21 mouse cellular contexts compared by ENCODE assay signal in genomic region chr7:118609815-118610214, GRCm38 (mm10). TPM values are rescaled to one million over a fixed set of nuclear protein-coding genes. Genes with fewer than 3 reads are reported as not detected.
A peak's percentile ranks its signal among the peaks of the same experiment; 100 is the strongest.
DNase-seq lines count a peak whose midpoint lies in the region; ATAC-seq and TF ChIP-seq lines count a peak whose summit lies in the region.
"Had no signal": no experiment of that assay in that cellular context is flagged by ENCODE, and none has a peak within 500 bp of the region (broad histone marks: within the 10 kb centered on the region; RNA-seq: fewer than 3 reads in every experiment).

No protein-coding gene starts in this region.

- H3K36me3 ChIP-seq in intestine, postnatal 0 days (ENCODE audit: control insufficient read depth, insufficient read depth) = no peaks in the 10 kb centered on the region
- no peaks in the 10 kb centered on the region for H3K36me3 ChIP-seq in intestine, embryonic 15.5 days
- H3K36me3 ChIP-seq in small intestine, adult 2 months (ENCODE audit: control insufficient read depth, insufficient read depth, low read length) = peaks cover 9% of the 10 kb centered on the region
- H3K36me3 ChIP-seq in stomach, embryonic 15.5 days = no peaks in the 10 kb centered on the region
- no peaks in the 10 kb centered on the region for H3K36me3 ChIP-seq in hindbrain, embryonic 13.5 days
- H3K36me3 ChIP-seq: embryonic facial prominence, embryonic 10.5 days; embryonic facial prominence, embryonic 12.5 days; forebrain, embryonic 15.5 days had no signal

- H3K9me3 ChIP-seq in intestine, postnatal 0 days (ENCODE audit: control insufficient read depth) = no peaks in the 10 kb centered on the region
- no peaks in the 10 kb centered on the region for H3K9me3 ChIP-seq in intestine, embryonic 15.5 days
- H3K9me3 ChIP-seq in stomach, embryonic 15.5 days = no peaks in the 10 kb centered on the region
- 0 out of 2 replicates have a peak, but pooled peaks cover 4% of the 10 kb centered on the region for H3K9me3 ChIP-seq in hindbrain, embryonic 13.5 days
- H3K9me3 ChIP-seq: embryonic facial prominence, embryonic 10.5 days; embryonic facial prominence, embryonic 12.5 days; forebrain, embryonic 15.5 days had no signal

- no peak for TF ChIP-seq POLR2A in small intestine, adult 2 months (IDR thresholded peaks at IDR 0.05; ENCODE audit: low read depth, low read length)

- H3K4me3 ChIP-seq in intestine, postnatal 0 days (ENCODE audit: low read depth, low read length) = no peak overlapping the region
- H3K4me3 ChIP-seq in intestine, embryonic 15.5 days (replicated peaks) = no peak overlapping the region
- H3K4me3 ChIP-seq in small intestine, adult 2 months (ENCODE audit: low read depth, low read length) = no peak overlapping the region
- H3K4me3 ChIP-seq in stomach, embryonic 15.5 days (replicated peaks) = no peak overlapping the region
- no peak overlapping the region for H3K4me3 ChIP-seq in hindbrain, embryonic 13.5 days
- H3K4me3 ChIP-seq: embryonic facial prominence, embryonic 10.5 days; embryonic facial prominence, embryonic 12.5 days; forebrain, embryonic 13.5 days; forebrain, embryonic 15.5 days had no signal

- H3K9ac ChIP-seq in intestine, postnatal 0 days (ENCODE audit: low read depth, low read length) = no peak overlapping the region
- no peak overlapping the region for H3K9ac ChIP-seq in intestine, embryonic 15.5 days
- H3K9ac ChIP-seq in stomach, embryonic 15.5 days = no peak overlapping the region
- no peak overlapping the region for H3K9ac ChIP-seq in hindbrain, embryonic 13.5 days
- H3K9ac ChIP-seq: embryonic facial prominence, embryonic 12.5 days; forebrain, embryonic 13.5 days; forebrain, embryonic 15.5 days had no signal

- ATAC-seq in intestine, postnatal 0 days = no peak
- no peak for ATAC-seq in intestine, embryonic 15.5 days
- 0 out of 2 replicates have a peak, but pooled peaks have one; percentile 31 for ATAC-seq in stomach, embryonic 15.5 days (ENCODE audit: insufficient read depth, low FRiP score, low read depth)
- ATAC-seq in hindbrain, embryonic 13.5 days (ENCODE audit: low FRiP score) = no peak
- ATAC-seq: forebrain, embryonic 13.5 days; forebrain, embryonic 15.5 days had no signal

- no peak for TF ChIP-seq CTCF in intestine, postnatal 0 days (IDR thresholded peaks at IDR 0.05; ENCODE audit: low read depth)
- no peak for TF ChIP-seq CTCF in small intestine, adult 2 months (IDR thresholded peaks at IDR 0.05; ENCODE audit: extremely low read depth, insufficient read length, insufficient replicate concordance, low read depth, low read length)

- no peak for DNase-seq in testis, postnatal 10 days (ENCODE audit: low spot score)
- DNase-seq: adrenal gland, adult 2 months; adrenal gland, postnatal 10 days; adrenal gland, postnatal 25 days; cerebellum, adult 11 months; cerebellum, adult 18-20 months; cerebellum, adult 8-10 months; cerebellum, adult 9-11 months; cerebellum, postnatal 14 days; cerebellum, postnatal 36 days; embryo, embryonic 11 days had no signal

- 72% methylated on average over 7 of the region's 7 CpGs for WGBS in intestine, postnatal 0 days
- WGBS in intestine, embryonic 15.5 days = 82% methylated on average over 7 of the region's 7 CpGs
- 75% methylated on average over 7 of the region's 7 CpGs for WGBS in small intestine, adult 2 months
- WGBS in stomach, embryonic 15.5 days = 80% methylated on average over 7 of the region's 7 CpGs
- 96% methylated on average over 7 of the region's 7 CpGs for WGBS in hindbrain, embryonic 13.5 days

- no peaks in the 10 kb centered on the region for H3K4me1 ChIP-seq in intestine, postnatal 0 days (replicated peaks; ENCODE audit: control insufficient read depth, insufficient read depth, low read length)
- H3K4me1 ChIP-seq in intestine, embryonic 15.5 days (replicated peaks) = peaks cover 4% of the 10 kb centered on the region
- peaks cover 24% of the 10 kb centered on the region for H3K4me1 ChIP-seq in small intestine, adult 2 months (ENCODE audit: control insufficient read depth, insufficient read depth, insufficient read length, low read length)
- no peaks in the 10 kb centered on the region for H3K4me1 ChIP-seq in stomach, embryonic 15.5 days
- H3K4me1 ChIP-seq in hindbrain, embryonic 13.5 days (replicated peaks) = no peaks in the 10 kb centered on the region
- H3K4me1 ChIP-seq: embryonic facial prominence, embryonic 10.5 days; embryonic facial prominence, embryonic 12.5 days had no signal

- H3K27ac ChIP-seq in intestine, postnatal 0 days (ENCODE audit: low read depth, low read length) = peak overlapping the region; percentile 28; the same call in 1 of the 2 replicates
- H3K27ac ChIP-seq in intestine, embryonic 15.5 days = no peak overlapping the region
- peak overlapping the region; percentile 92 for H3K27ac ChIP-seq in small intestine, adult 2 months (ENCODE audit: insufficient read depth, low read depth, low read length)
- H3K27ac ChIP-seq in stomach, embryonic 15.5 days = no peak overlapping the region
- H3K27ac ChIP-seq in hindbrain, embryonic 13.5 days = no peak overlapping the region
- H3K27ac ChIP-seq: embryonic facial prominence, embryonic 10.5 days; embryonic facial prominence, embryonic 12.5 days; forebrain, embryonic 13.5 days; forebrain, embryonic 15.5 days had no signal

- H3K4me2 ChIP-seq in intestine, postnatal 0 days (replicated peaks; ENCODE audit: low read depth) = no peak overlapping the region
- H3K4me2 ChIP-seq in intestine, embryonic 15.5 days (replicated peaks) = no peak overlapping the region
- H3K4me2 ChIP-seq in stomach, embryonic 15.5 days = no peak overlapping the region
- H3K4me2 ChIP-seq in hindbrain, embryonic 13.5 days = no peak overlapping the region
- H3K4me2 ChIP-seq: embryonic facial prominence, embryonic 12.5 days; forebrain, embryonic 13.5 days; forebrain, embryonic 15.5 days had no signal

- H3K27me3 ChIP-seq in intestine, postnatal 0 days (replicated peaks; ENCODE audit: control insufficient read depth, insufficient read depth, low read length) = no peaks in the 10 kb centered on the region
- H3K27me3 ChIP-seq in intestine, embryonic 15.5 days (replicated peaks) = no peaks in the 10 kb centered on the region
- no peaks in the 10 kb centered on the region for H3K27me3 ChIP-seq in small intestine, adult 2 months (ENCODE audit: control insufficient read depth, insufficient read depth, low read length)
- no peaks in the 10 kb centered on the region for H3K27me3 ChIP-seq in stomach, embryonic 15.5 days (replicated peaks)
- no peaks in the 10 kb centered on the region for H3K27me3 ChIP-seq in hindbrain, embryonic 13.5 days
- H3K27me3 ChIP-seq: embryonic facial prominence, embryonic 12.5 days; forebrain, embryonic 13.5 days; forebrain, embryonic 15.5 days had no signal

RNA-seq across cellular contexts. Expression of gene Tmc5, which starts 12.7 kb away (rescaled TPM):
- 48.1 and 49.0 TPM in 2 replicates for polyA plus RNA-seq in intestine, postnatal 0 days (2015; fragmentation: Nextera tagmentation; extraction: Ambion mirVana)
- polyA plus RNA-seq in intestine, embryonic 15.5 days (2015; fragmentation: Nextera tagmentation; extraction: Ambion mirVana) = 9.6 and 11.3 TPM in 2 replicates
- 19.6 and 26.4 TPM in 2 replicates for polyA plus RNA-seq in small intestine, adult 2 months (2012; rRNA removed)
- polyA plus RNA-seq in stomach, embryonic 15.5 days (2015; fragmentation: Nextera tagmentation; extraction: Ambion mirVana) = 2.1 and 2.7 TPM in 2 replicates
- 0.19 and 0.21 TPM in 2 replicates for polyA plus RNA-seq in hindbrain, embryonic 13.5 days (2015; fragmentation: Nextera tagmentation; extraction: Ambion mirVana)
- polyA plus RNA-seq: C2C12; embryonic facial prominence, embryonic 10.5 days had no signal

RNA-seq across cellular contexts. Expression of gene Tmc7, which starts 25.3 kb away (rescaled TPM):
- 1.4 and 1.5 TPM in 2 replicates for polyA plus RNA-seq in intestine, postnatal 0 days (2015; fragmentation: Nextera tagmentation; extraction: Ambion mirVana)
- polyA plus RNA-seq in intestine, embryonic 15.5 days (2015; fragmentation: Nextera tagmentation; extraction: Ambion mirVana) = 2.0 and 2.4 TPM in 2 replicates
- 2.1 and 4.9 TPM in 2 replicates for polyA plus RNA-seq in small intestine, adult 2 months (2012; rRNA removed)
- polyA plus RNA-seq in stomach, embryonic 15.5 days (2015; fragmentation: Nextera tagmentation; extraction: Ambion mirVana) = 8.4 and 9.2 TPM in 2 replicates
- 6.3 TPM in 2 replicates for polyA plus RNA-seq in hindbrain, embryonic 13.5 days (2015; fragmentation: Nextera tagmentation; extraction: Ambion mirVana)
- polyA plus RNA-seq: C2C12 had no signal

Comparison
In these comparisons a context has a peak if more than half of its experiments do, and no peak if none do; other contexts are left out.
1. H3K27ac ChIP-seq: peak in intestine, postnatal 0 days (single experiment) and small intestine, adult 2 months (single experiment); none in intestine, embryonic 15.5 days (single experiment), stomach, embryonic 15.5 days (single experiment) and hindbrain, embryonic 13.5 days (single experiment).